In genomic region chr19:37531200-37531845, GRCm38 (mm10) we compare ENCODE assay signal across 8 mouse cellular contexts. TPM values are rescaled to one million over a fixed set of nuclear protein-coding genes. Genes with fewer than 3 reads are reported as not detected.
A peak's percentile ranks its signal among the peaks of the same experiment; 100 is the strongest.
DNase-seq lines count a peak whose midpoint lies in the region; ATAC-seq lines count a peak whose summit lies in the region.

No protein-coding gene starts in this region.

- no peak overlapping the region for H3K4me2 ChIP-seq in kidney, embryonic 16.5 days (replicated peaks; ENCODE audit: low read depth, low read length)

- H3K9me3 ChIP-seq in kidney, embryonic 16.5 days (ENCODE audit: low read length) = no peaks in the 10 kb centered on the region

- ATAC-seq in kidney, embryonic 16.5 days (ENCODE audit: low FRiP score, low TSS enrichment) = no peak

- no peak overlapping the region for H3K4me3 ChIP-seq in kidney, embryonic 16.5 days (ENCODE audit: low read length)

- H3K4me1 ChIP-seq in kidney, embryonic 16.5 days (ENCODE audit: insufficient read depth, low read length) = no peaks in the 10 kb centered on the region

- H3K36me3 ChIP-seq in kidney, embryonic 16.5 days (ENCODE audit: insufficient read depth, low read length) = no peaks in the 10 kb centered on the region

- H3K9ac ChIP-seq in kidney, embryonic 16.5 days (replicated peaks; ENCODE audit: low read length) = no peak overlapping the region

- H3K27ac ChIP-seq in kidney, embryonic 16.5 days (ENCODE audit: low read length) = no peak overlapping the region

- peak; percentile 44 for DNase-seq in kidney, postnatal 10 days
- DNase-seq in CD4-positive helper T cell, adult 2 months (ENCODE audit: low read depth, low spot score) = peak; percentile 33
- DNase-seq in R1 (ENCODE audit: low read depth, low spot score) = peak; percentile 74
- peak; percentile 26 to 28 for DNase-seq in layer of hippocampus, postnatal 36 days
- no peak for DNase-seq in cerebellum, adult 8-10 months
- DNase-seq in cerebellum, postnatal 4 days (ENCODE audit: low spot score in 2 of 2) = no peak
- no peak for DNase-seq in ovary, adult 18-20 months (ENCODE audit: low spot score)

- WGBS in kidney, embryonic 16.5 days = 61% methylated on average over 7 of the region's 7 CpGs

- H3K27me3 ChIP-seq in kidney, embryonic 16.5 days (ENCODE audit: insufficient read depth, low read length) = no peaks in the 10 kb centered on the region

RNA-seq across cellular contexts. Expression of gene Exoc6, which starts 18.9 kb away (rescaled TPM):
- polyA plus RNA-seq in kidney, embryonic 16.5 days (2015; fragmentation: Nextera tagmentation; extraction: Ambion mirVana) = 25.3 and 26.9 TPM in 2 replicates
- total RNA-seq in layer of hippocampus, postnatal 36 days (2021) = 10 to 100 TPM; 48.1 to 52.3 TPM

Comparison
In these comparisons a context has a peak if more than half of its experiments do, and no peak if none do; other contexts are left out.
1. DNase-seq: peak in kidney, postnatal 10 days (single experiment), CD4-positive helper T cell, adult 2 months (single experiment), R1 (single experiment) and layer of hippocampus, postnatal 36 days (2 of 2); none in cerebellum, adult 8-10 months (single experiment), cerebellum, postnatal 4 days (0 of 2) and ovary, adult 18-20 months (single experiment).